Mouse (Mus musculus): ENCODE measurements around the gene Fbxo28. TPM values are rescaled to one million over a fixed set of nuclear protein-coding genes. Genes with fewer than 3 reads are reported as not detected.
A peak's percentile ranks its signal among the peaks of the same experiment; 100 is the strongest.

Gene Fbxo28
- polyA plus RNA-seq, 1 experiment from 2014 or later, result 22.3 TPM

DNA sequence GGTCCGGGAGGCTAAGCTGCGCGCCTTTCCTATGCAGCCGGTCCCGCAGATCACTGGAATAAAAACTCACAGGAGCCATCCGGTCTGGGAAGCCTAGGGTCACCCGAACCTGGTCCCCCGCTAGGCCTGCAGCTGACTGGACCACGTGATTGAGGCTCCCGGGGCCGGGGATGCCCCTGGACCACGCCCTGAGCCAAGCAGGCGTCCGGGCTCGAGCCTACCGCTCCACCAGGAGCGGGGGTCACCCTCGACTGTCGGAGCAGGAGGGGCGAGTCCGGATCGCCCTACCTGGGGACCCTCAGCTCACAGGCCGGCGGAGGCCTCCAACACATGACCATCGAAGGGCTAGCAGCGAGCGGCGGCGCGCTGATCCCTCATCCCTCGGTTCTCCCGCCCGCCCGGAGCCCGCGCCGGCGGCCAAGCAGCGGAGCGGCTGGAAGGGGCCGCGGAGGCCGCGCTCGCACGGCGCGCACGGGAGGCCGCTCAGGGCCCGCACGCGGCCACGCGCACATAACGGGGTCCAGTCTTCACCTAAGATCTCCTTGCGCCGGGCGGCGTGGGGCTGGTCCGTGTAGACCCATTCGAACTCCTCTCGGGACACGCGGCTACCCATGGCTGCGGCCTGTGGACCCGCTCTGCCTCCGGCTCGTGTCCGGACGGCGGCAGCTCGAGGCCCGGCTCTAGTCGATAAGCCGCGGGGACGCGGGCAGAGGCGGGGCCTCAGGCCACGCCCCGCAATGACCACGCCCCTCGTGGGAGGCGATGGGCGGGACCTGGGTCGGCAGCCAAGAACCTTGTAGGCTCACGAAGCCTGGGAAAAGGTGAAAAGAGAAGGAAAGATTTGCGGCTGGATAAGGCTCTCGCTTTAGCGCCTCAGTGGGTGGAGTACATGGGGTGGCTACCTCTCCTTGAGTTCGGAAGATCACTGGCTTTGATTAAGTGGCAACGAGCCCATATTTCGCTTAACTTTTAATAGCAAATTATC is 59.0 kb downstream of the Fbxo28 start, which contains the start of gene Degs1:
Gene Degs1 (minus strand): TSS at position 714 of the 985 bp plus-strand sequence.
- peak within 1 kb of the TSS; percentile 81 for H3K27ac ChIP-seq
- H3K36me3 ChIP-seq, result peaks cover 19% of the 10 kb centered on the region
- under 1% methylated on average over 94 of the region's 94 CpGs for WGBS
- peak within 1 kb of the TSS; percentile 82 for H3K9ac ChIP-seq
- peak within 1 kb of the TSS; percentile 84 for H3K4me2 ChIP-seq
- no peaks in the 10 kb centered on the region for H3K9me3 ChIP-seq
- H3K27me3 ChIP-seq, result no peaks in the 10 kb centered on the region
- ATAC-seq (ENCODE audit: borderline replicate concordance, extremely low read depth, low FRiP score, low TSS enrichment), result peak; percentile 94
- peaks cover 23% of the 10 kb centered on the region for H3K4me1 ChIP-seq
- H3K4me3 ChIP-seq, result peak within 1 kb of the TSS; percentile 74

DNA sequence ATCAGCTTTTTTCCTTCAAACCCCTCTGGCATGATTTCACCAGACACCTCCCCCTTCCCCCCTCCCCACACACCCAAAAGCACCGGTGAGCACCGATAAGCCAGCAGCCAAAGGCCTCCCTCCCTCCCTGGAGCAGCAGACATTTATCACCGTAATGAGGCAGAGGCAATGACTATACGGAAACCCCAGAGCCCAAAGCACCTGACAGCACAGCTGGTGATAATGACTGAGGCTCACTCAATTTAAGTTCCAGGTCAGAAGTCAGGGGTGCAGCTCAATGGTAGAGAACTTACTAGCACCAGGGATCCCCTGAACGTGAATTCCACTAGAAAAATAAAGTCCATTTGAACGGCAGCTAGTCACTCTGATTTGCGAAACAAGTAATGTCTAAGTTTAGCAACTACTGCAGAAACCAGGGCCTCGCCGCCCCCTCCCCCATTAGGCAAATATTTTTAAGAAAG is 60.1 kb downstream of the Fbxo28 start:
- ATAC-seq (ENCODE audit: borderline replicate concordance, extremely low read depth, low FRiP score, low TSS enrichment), result no peak
- Histone ChIP-seq H3K9me3 (no peaks in the 10 kb centered on the region), H3K27ac (no peak overlapping the region), H3K4me2 (peak overlapping the region; percentile 84), H3K27me3 (no peaks in the 10 kb centered on the region), H3K36me3 (peaks cover 25% of the 10 kb centered on the region), H3K4me3 (peak overlapping the region; percentile 74), H3K9ac (peak overlapping the region; percentile 3; the same call in 1 of the 2 replicates), H3K4me1 (peaks cover 23% of the 10 kb centered on the region)
- 13% methylated on average over 9 of the region's 9 CpGs for WGBS

DNA sequence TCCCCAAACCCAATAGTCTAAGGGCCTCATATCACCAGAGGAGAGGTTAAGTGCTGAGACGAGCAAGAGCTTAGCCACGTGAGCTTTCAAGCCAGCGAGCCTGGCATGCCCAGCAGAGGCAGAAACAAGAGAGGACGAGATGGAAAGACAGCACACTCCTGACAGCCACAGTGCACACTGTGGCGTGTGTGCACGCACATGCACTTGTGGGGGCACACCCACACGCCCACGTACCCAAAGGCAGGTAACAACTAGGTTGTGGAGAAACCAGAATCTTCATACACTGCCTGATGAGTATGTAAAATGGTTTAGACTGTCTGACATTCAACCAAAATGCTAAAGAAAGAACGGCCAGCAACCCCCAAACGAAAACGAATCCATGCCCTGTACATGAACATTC is 60.9 kb downstream of the Fbxo28 start:
- 52% methylated on average over 11 of the region's 11 CpGs for WGBS

DNA sequence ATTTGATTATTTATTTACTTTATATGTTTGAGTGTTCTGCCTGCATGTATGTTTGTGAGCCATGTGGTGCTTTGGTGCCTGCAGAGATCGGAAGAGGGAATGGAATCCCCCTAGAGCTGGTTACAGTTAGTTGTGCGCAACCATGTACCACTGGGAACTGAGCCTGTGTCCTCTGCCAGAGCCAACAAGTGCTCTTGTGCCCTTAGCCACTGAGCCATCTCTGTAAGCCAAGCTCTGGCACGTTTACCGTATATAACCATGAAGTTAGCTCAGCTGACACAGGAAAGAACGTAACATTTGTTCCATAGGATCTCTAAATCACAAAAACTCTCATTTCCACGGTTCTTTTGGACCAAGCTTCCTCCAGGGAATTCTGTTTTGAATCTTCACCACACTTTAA is 61.4 kb downstream of the Fbxo28 start:
- no peak overlapping the region for H3K27ac ChIP-seq
- 81% methylated on average over 6 of the region's 6 CpGs for WGBS
- ATAC-seq (ENCODE audit: borderline replicate concordance, extremely low read depth, low FRiP score, low TSS enrichment), result no peak

More for the DNA sequence above, 60.9 kb downstream of the Fbxo28 start:
- no peaks in the 10 kb centered on the region for H3K27me3 ChIP-seq
- H3K4me1 ChIP-seq, result peaks cover 23% of the 10 kb centered on the region
- peaks cover 30% of the 10 kb centered on the region for H3K36me3 ChIP-seq
- no peak overlapping the region; the same call in 1 of the 2 replicates for H3K4me3 ChIP-seq
- H3K9me3 ChIP-seq, result no peaks in the 10 kb centered on the region
- ATAC-seq (ENCODE audit: borderline replicate concordance, extremely low read depth, low FRiP score, low TSS enrichment), result no peak
- no peak overlapping the region for H3K9ac ChIP-seq
- peak overlapping the region; percentile 84 for H3K4me2 ChIP-seq
- H3K27ac ChIP-seq, result no peak overlapping the region

DNA sequence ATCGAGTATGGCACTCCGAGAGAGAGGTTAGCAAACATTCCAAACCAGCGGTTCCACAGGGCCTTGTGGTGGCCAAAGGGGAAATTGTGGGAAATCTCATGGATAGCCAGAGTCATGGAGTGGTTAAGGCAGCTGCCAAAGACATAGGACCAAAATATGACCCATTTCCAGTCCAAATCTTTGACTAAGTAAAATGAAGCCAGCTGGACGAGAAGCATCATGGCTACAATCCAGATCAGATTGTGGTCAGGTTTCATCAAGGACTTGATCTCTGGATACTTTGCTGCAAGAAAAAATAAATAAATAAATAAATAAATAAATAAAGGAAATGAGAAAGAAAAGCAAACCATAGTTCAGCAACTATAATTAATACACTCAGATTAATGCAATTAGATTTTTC is 62.0 kb downstream of the Fbxo28 start:
- Histone ChIP-seq H3K4me3 (no peak overlapping the region), H3K4me2 (no peak overlapping the region), H3K4me1 (peaks cover 23% of the 10 kb centered on the region), H3K36me3 (peaks cover 36% of the 10 kb centered on the region), H3K9me3 (no peaks in the 10 kb centered on the region), H3K27ac (no peak overlapping the region), H3K27me3 (no peaks in the 10 kb centered on the region), H3K9ac (no peak overlapping the region)
- no peak for ATAC-seq (ENCODE audit: borderline replicate concordance, extremely low read depth, low FRiP score, low TSS enrichment)
- WGBS, result 84% methylated on average over 4 of the region's 4 CpGs

More for the DNA sequence above, 61.4 kb downstream of the Fbxo28 start:
- Histone ChIP-seq H3K4me3 (no peak overlapping the region), H3K4me1 (peaks cover 23% of the 10 kb centered on the region), H3K9me3 (no peaks in the 10 kb centered on the region), H3K36me3 (peaks cover 34% of the 10 kb centered on the region), H3K4me2 (no peak overlapping the region), H3K27me3 (no peaks in the 10 kb centered on the region), H3K9ac (no peak overlapping the region)

DNA sequence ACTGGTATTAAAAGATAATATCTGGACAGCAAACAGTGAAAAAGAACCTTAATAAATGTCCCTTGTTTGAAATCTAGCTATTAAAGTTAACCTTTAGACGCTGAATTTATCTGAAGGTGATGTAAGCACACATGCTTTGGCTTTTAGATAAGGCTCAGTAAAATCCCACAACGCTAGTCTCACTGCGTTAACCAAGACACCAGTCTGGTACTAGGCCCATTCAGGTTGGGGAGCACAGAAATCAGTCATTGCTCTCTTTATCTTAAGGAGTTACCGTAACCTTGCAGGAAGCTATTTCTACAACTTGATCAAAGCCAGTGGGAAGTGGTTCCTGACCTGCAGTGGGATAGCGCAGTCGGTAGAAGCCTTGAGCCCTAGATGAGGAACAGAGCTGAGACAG is 66.3 kb downstream of the Fbxo28 start:
- Histone ChIP-seq H3K9me3 (no peaks in the 10 kb centered on the region), H3K9ac (no peak overlapping the region), H3K4me1 (peaks cover 2% of the 10 kb centered on the region), H3K27ac (no peak overlapping the region), H3K27me3 (no peaks in the 10 kb centered on the region), H3K4me2 (no peak overlapping the region), H3K36me3 (peaks cover 36% of the 10 kb centered on the region), H3K4me3 (no peak overlapping the region)
- WGBS, result 79% methylated on average over 6 of the region's 6 CpGs
- ATAC-seq (ENCODE audit: borderline replicate concordance, extremely low read depth, low FRiP score, low TSS enrichment), result no peak

DNA sequence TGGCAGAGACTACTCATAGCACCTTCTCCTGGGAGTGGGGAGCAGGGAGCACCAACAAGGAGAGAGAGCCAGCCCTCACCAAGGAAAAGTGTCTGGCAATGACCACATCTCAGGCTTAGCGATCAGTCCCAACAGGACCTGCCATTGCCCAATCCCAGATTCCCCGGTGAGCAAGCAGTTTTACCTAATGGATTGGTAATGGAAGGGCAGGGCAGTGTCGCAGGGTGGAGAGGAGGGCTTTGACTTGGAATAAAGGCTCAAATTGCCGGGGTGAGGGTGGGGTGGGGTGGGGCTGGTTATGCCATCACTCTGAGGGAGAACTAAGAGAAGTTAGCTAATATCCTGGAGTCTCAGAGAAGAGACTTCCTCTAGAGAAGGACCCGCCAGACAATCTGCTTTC is 69.8 kb downstream of the Fbxo28 start:
- no peaks in the 10 kb centered on the region for H3K9me3 ChIP-seq
- H3K9ac ChIP-seq, result no peak overlapping the region
- 77% methylated on average over 5 of the region's 5 CpGs for WGBS
- no peak overlapping the region for H3K4me3 ChIP-seq
- peaks cover 10% of the 10 kb centered on the region; the same call in 1 of the 2 replicates for H3K36me3 ChIP-seq
- ATAC-seq (ENCODE audit: borderline replicate concordance, extremely low read depth, low FRiP score, low TSS enrichment), result no peak
- H3K4me1 ChIP-seq, result no peaks in the 10 kb centered on the region
- no peaks in the 10 kb centered on the region for H3K27me3 ChIP-seq
- no peak overlapping the region for H3K27ac ChIP-seq
- H3K4me2 ChIP-seq, result no peak overlapping the region

DNA sequence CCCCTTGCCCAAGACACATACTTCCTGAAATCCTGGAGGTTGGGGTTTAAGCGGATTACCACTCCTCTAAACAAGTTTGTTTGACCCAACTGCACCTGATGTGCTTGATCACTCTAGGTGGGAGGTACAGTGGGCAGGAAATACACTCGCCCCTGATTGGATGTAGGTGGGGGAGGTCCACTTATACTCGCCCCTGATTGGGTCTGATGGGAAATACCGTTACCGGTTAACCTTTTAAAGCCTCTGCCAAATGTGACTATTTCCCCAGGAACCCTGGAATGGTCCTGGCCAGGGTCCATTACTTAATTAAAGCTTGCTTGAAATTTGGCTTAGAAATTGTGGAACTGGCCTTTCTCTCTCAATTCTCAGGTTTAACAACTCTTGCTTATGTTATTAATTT is 70.3 kb downstream of the Fbxo28 start:
- H3K4me3 ChIP-seq, result no peak overlapping the region
- no peak for ATAC-seq (ENCODE audit: borderline replicate concordance, extremely low read depth, low FRiP score, low TSS enrichment)
- H3K27me3 ChIP-seq, result no peaks in the 10 kb centered on the region
- WGBS, result 77% methylated on average over 5 of the region's 5 CpGs
- H3K27ac ChIP-seq, result no peak overlapping the region
- H3K4me1 ChIP-seq, result no peaks in the 10 kb centered on the region
- no peak overlapping the region for H3K4me2 ChIP-seq
- H3K36me3 ChIP-seq, result peaks cover 10% of the 10 kb centered on the region; the same call in 1 of the 2 replicates
- no peak overlapping the region for H3K9ac ChIP-seq
- H3K9me3 ChIP-seq, result no peaks in the 10 kb centered on the region

DNA sequence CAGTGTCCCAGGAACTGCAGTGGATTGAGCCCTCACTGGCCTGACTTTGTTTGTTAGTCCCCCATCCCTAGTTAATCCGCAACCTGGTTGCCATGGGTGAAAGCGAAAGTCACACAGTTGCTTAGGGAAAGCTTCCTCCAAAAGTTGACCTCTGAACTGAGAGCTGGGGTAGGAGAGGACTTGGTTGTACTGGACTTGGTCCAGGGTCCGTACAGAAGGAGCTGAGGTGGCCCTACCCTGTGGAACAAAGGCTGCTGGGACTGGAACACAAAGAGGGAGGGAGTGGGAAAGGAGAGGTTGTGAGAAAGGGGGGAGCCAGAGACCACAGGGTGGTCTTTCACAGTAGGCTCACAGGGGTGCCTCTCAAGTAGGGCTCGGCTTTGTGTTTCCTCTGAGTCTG is 73.1 kb downstream of the Fbxo28 start:
- Histone ChIP-seq H3K4me3 (no peak overlapping the region), H3K9me3 (no peaks in the 10 kb centered on the region), H3K27ac (no peak overlapping the region), H3K36me3 (no peaks in the 10 kb centered on the region), H3K4me2 (no peak overlapping the region), H3K4me1 (no peaks in the 10 kb centered on the region), H3K27me3 (no peaks in the 10 kb centered on the region), H3K9ac (no peak overlapping the region)
- WGBS, result 60% methylated on average over 4 of the region's 4 CpGs
- no peak for ATAC-seq (ENCODE audit: borderline replicate concordance, extremely low read depth, low FRiP score, low TSS enrichment)

DNA sequence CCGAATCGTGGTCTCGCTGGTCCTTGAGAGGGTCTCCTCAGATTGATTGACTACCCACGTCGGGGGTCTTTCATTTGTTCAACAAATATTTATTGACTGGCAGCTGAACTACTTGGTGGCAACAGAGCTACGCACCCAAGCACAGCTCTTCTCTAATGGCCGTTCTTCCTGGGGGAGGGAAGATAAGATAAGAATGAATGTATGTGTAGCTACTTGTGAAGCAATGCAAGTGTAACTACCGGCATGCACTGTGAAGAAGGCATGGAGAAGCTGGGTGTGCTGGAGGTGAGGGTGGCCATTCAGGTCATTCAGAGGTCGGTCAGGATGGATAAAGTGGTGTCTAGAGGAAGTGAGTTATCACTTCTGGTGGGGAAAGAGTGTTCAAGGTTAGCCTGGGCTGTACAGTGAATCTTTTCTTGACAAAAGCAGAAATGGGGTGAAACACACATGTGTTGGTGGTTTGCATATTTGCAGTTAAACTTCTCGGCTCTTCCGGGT is 75.4 kb downstream of the Fbxo28 start:
- no peak overlapping the region for H3K4me2 ChIP-seq
- H3K9me3 ChIP-seq, result no peaks in the 10 kb centered on the region
- no peak overlapping the region for H3K4me3 ChIP-seq
- H3K36me3 ChIP-seq, result no peaks in the 10 kb centered on the region
- no peak for ATAC-seq (ENCODE audit: borderline replicate concordance, extremely low read depth, low FRiP score, low TSS enrichment)
- H3K27me3 ChIP-seq, result no peaks in the 10 kb centered on the region
- WGBS, result 71% methylated on average over 11 of the region's 11 CpGs
- H3K4me1 ChIP-seq, result no peaks in the 10 kb centered on the region
- no peak overlapping the region for H3K27ac ChIP-seq
- no peak overlapping the region for H3K9ac ChIP-seq
